Mouse (Mus musculus): Measurements from ENCODE around the gene Nol11.

The Nol11 gene

DNA sequence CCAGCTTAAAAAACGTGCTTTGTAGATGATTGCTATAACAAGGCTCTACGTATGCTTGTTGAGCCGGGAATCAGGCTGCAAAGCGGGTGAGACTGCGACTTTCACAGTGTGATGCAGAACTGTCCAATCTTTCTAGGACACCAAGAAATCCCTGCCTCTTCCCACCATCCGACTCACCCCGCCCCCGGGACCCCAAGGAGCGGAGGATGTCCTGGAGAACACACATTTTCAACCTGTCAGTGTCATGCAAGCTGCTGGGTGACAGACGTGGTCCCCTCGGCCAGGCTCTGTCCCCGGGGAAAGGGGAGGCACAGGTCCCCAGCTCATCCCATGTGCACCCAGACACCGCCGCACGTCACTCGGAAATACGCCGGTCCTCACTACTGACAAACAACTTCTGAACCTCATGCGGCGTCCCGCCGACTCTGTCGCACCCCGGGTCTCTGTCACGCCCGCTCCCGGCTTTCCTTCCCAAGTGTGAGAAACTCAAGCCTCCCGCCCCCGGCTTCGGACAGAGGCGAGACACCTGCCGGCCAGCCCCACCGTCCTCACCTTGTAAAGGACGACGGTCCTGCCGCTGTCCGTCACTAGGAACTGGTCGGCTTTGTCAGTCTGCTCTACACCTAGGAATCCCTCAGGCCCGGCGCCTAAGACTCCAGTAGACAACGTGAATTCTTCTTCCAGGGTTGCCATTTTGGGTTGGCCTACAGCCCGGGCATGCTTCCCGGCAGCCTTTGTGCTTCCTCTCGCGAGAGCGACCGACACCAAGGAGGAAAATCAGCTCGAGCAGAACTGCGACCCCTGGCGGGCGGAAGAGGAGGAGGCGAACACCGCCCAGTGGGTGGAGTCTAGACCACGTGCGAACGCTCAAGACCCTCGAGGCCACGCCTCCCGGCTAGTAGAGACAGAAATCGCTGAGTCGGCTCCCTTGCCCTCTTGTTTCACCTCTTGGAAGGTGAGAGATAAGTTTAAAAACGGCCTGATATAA lies at the start of gene Nol11:
TSS of gene Nol11 (minus strand) at position 817 of the 988 bp plus-strand sequence.
- peak; percentile 94 for ATAC-seq (ENCODE audit: insufficient number of reproducible peaks, low FRiP score, low TSS enrichment)

DNA sequence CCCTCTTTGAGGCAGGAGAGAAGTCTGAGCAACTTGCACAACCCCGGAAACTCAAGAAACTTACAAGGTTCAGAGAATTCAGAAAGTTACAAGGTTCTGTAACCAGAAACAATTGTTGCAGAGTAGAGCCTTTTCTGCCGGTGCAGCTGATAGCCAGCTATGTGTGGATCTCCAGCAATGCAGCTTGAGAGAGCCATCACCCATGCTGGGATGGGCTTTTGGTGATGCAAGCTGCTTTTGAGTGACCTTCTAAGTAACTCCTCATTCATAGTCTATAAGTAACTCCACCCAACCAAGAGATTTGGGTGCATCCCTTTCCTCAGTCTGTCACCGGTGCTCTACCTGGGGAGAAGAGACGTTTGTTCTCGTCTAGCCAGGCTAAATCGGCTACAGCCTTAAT lies 49.3 kb upstream of the Nol11 start:
- no peak for ATAC-seq (ENCODE audit: insufficient number of reproducible peaks, low FRiP score, low TSS enrichment)

DNA sequence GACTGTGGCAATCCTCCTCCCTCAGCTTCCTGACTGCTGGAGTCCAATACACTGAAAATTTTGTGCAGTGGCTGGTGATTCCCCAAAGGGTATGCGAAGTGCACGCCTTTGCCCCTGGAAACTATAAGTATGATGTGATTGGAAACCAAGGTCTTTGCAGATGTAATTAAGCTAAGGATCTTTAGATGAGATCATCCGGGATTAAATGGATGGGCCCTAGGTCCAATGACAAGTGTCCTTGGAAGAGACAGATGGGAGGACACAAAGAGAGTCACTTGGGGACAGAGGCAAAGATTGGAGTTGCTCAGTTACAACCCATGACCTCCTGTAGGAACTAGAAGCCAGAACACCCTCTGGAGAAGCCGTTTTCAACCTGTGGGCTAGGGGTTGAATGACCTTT lies 48.4 kb upstream of the Nol11 start:
- ATAC-seq (ENCODE audit: insufficient number of reproducible peaks, low FRiP score, low TSS enrichment), result no peak

DNA sequence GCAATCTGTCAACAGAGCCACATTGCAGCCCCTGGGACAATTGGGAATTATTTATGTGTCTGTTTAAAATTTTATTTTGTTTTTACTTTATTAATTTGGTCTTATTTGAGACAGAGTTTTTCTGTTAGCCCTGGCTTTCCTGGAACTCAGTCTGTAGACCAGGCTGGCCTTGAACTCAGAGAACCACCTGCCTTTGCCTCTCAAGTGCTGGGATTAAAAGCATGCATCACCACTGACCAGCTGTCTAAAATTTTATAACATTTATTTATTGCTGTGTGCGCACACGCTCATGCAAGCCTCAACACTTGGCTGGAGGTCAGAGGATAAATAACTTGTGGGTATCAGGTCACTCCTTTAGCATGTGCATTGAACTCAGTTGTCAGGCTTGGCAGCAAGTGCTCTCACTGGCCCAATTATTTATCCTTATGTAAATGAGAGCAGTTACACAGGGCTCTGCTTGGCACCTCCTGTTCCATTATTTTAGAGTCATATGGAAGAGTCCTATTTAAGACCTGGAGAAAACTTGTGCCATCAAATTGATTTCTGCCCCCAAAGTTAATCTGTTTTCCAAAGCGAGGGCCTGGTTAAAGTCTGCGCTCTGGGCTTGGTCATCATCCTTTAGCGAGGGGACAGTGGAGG lies 44.2 kb upstream of the Nol11 start:
- ATAC-seq (ENCODE audit: insufficient number of reproducible peaks, low FRiP score, low TSS enrichment), result no peak

DNA sequence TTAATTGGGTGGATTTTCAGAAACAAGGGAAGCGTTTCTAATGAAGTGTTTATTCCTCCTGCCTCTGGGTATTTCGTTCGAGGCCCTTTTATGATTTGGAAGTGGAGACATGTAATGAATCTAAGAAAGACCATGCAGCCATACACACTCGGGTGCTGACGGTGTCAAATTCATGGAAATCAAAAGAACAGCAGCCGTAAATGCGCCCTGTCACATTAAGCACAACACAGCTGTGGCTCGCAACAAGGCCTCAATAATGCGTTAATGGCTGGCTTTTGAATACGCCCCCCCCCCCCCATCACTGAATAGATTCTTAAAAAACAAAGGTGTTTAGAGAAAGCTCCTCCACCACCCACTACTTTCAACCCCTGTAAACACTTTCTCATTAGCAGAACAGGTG lies 40.9 kb upstream of the Nol11 start:
- ATAC-seq (ENCODE audit: insufficient number of reproducible peaks, low FRiP score, low TSS enrichment), result no peak

DNA sequence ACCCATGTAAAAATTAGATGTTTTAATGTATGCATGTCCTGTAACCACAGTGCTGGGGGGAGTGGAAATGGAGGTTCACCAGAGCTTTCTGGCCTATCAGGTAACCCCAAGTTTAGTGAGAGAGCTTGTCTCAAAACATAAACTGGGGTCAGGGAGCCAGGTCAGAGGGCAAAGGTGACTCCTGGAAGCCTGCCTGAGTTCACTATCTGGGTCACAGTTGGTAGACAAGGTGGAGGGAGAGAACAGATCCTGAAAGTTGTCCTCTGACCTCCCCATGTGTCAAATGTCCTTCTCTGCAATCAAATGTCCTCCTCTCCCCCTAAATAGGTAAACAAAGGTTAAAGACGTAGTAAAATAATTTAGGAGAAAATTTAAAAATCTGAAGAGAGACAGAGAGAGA lies 37.2 kb upstream of the Nol11 start:
- no peak for ATAC-seq (ENCODE audit: insufficient number of reproducible peaks, low FRiP score, low TSS enrichment)

DNA sequence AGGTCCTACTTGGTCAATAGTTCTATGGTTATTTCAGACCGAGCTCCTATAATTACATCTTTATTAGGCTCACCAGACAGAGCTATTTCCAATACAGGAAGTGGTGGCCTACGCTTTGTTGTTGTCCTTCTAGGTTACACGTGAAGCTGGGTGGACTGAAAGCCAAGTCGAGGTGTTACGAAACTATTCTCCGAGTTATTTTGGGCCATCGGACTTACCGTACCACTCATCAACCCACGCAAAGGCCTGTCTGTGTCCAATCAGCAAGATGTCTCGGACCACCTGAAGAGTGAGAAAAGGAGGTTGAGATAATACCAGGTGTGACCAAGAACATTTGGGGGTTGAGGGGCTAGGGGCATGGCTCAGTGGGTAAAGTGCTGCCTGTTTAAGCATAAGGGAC lies 36.8 kb upstream of the Nol11 start:
- ATAC-seq (ENCODE audit: insufficient number of reproducible peaks, low FRiP score, low TSS enrichment), result no peak

DNA sequence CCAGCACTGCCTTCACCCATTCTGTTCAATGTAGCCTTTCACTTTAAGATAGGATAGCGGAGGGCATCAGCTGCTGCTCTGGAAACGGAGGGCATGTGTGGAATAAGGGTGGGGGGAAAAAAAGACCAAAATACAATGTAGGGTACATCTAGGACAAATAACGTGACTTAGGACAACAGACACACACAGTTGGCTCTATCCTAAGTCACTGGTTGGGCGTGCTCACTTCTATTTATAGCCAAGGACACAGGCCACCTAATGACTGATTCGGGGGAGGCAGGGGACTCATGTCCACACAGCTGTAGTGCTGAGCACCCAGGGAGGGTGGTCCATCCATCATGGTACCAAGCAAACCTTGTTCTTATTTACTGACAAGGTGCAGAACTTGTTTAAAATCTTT lies 36.1 kb upstream of the Nol11 start:
- no peak for ATAC-seq (ENCODE audit: insufficient number of reproducible peaks, low FRiP score, low TSS enrichment)

DNA sequence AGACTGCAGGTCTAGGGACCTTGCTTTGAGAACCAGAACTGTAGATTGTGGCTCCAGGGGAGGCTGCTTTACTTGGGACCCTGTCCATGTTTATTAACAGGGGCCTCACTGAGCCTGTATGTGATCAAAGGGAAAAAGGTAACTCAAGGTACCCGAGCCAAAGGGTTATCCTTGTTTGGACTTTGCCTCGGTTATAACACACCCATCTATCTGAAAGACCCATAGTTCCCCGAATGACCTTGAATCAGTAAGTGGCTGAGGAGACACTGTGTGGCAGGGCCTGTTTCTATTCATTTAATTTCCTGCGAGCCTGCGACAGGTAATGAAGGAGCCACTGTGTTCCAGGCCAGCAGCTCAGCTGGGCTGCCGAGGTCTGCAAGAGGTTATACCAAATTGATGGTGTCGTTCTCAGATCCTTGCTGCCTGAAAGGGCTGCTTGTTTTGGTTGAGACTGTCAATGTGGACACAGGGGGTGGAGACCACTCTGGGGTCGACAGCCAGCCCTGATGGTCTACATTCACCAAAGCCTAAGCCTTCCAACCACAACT lies 34.6 kb upstream of the Nol11 start:
- no peak for ATAC-seq (ENCODE audit: insufficient number of reproducible peaks, low FRiP score, low TSS enrichment)

DNA sequence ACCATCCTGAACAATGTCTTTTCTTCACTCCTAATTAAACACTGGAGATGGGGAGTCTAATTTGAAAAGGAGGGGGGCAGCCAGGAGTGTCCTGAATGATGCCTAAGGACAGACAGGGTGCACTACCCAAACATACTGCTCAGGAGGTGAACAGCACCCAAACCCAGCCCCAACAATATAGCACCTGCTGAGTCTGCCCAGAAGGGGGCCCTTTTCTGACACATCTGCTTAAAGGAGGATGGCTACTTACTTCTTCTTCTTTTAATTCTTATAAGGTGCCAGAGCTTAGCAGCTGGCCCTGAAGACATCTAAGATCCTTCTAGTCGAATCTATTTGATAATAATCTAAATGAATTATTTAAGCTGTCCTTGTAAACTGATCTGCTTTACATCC lies 34.0 kb upstream of the Nol11 start:
- no peak for ATAC-seq (ENCODE audit: insufficient number of reproducible peaks, low FRiP score, low TSS enrichment)

DNA sequence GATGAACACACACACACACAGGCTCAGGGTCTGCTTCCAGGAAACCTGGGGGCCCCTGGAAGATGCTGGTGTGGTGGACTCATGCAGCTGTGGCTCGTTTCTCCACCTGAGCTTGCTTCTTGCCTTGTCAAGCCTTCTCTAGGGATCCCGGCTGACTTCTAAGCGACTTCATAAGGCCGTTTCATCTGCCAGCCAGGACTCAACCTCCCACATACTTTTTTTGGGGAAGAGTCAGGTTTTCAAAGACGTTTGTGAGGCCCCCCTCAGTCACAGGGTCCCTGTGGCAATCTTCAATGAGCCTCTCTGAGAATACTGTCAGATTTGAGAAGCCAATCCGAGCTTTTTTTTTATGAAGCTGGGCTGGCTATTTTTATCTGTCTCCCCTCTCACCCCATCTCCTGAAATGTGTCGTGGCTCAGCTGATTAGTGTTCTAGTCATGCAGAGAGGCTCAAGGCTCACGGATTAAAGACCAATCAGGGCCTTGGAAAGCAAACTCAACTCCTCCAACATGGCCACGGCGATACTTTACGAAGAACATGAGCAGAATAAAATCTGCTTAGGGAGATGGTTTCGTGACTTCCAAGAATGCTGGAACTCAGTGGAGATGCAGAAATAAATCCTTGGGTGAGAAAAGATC lies 33.5 kb upstream of the Nol11 start:
- ATAC-seq (ENCODE audit: insufficient number of reproducible peaks, low FRiP score, low TSS enrichment), result no peak

DNA sequence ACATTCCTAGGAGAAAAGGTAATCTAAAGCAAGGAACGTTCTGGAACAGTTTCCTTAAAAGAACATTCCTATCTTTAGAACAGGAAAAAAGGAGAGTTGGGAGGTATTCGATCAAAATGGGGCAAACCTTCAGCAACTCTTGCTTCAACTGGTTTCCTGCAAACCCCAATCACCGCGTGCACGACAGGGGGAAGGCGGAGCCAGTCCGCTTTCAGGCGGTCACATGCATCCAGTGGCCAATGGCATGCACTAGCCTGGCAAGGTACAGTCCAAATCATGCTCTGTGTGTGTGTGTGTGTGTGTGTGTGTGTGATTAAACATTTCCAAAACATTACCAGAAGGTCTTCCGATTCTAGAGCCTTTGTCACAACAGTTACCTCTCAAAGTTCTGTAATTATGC lies 25.9 kb upstream of the Nol11 start:
- ATAC-seq (ENCODE audit: insufficient number of reproducible peaks, low FRiP score, low TSS enrichment), result no peak

DNA sequence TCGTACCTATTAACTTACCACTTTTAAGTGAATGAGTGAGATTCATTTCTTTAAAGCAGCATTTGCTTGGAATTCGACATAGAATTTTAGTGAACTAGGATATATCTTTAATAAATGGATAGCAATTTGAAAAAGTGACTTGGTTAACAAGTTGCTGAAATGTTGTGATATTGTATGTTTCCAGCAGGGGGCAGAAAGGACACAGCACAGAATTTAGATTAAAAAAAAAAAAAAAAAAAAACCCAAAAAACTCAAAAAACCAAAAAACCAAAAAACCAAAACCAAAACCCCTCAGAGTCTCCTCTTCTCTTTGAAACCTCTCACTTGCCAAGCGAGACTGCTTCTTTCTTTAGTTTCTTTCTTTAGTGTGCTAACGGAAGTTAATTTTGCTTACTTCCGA lies 24.6 kb upstream of the Nol11 start:
- no peak for ATAC-seq (ENCODE audit: insufficient number of reproducible peaks, low FRiP score, low TSS enrichment)

DNA sequence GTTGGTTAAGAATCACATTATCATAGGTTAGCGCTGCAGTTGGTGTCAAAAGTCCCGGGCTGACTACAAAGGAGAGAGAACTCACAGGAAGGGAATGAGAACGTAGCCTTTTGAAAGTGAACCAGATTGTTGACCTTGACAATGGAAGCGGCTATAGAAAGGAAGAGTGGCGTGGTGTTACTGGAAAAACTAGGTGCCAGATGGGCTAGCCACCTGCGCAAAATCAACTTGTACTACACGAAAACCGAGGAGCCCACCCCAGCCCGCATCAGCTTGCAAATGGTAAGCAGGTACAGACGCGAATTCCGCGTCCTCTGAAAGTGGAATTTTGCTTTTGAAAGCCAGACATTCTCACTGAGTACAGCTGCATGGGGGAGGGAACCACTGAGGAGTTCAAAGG lies 20.6 kb upstream of the Nol11 start:
- no peak for ATAC-seq (ENCODE audit: insufficient number of reproducible peaks, low FRiP score, low TSS enrichment)

DNA sequence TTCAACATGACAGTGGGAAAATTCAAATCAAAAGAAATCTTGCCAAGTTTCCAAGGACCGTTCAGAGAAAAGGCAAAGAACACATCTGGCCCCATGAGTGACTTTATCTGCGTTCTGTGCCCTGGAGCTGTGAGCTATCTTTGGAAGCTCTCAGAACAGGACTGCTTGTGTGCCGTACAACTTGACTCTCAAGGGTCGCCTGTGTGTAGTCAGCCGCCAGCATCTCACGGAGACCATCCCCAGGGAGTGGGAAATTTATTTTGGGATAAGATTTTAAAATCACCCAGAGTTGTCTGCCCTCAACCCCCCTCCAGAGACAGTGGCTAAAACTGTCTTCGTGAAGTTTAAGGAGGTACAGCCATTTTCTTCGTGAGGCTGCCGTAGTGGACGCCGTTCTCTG lies 12.6 kb upstream of the Nol11 start:
- no peak for ATAC-seq (ENCODE audit: insufficient number of reproducible peaks, low FRiP score, low TSS enrichment)

DNA sequence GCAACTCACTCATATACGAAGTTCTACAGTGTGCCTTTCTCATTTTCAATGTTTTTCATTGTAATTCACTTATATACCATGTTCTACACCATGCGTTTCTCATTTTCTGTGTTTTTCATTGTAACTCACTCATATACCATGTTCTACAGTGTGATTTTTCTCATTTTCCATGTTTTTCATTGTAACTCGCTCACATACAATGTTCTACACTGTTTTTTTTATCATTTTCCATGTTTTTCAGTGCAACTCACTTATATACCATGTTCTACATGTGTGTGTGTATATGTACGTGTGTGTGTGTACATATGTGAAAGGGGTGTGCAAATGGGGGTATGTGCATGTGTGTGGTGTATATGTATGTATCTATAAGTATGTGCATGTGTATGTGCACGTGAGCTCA lies 10.1 kb upstream of the Nol11 start:
- ATAC-seq (ENCODE audit: insufficient number of reproducible peaks, low FRiP score, low TSS enrichment), result no peak

DNA sequence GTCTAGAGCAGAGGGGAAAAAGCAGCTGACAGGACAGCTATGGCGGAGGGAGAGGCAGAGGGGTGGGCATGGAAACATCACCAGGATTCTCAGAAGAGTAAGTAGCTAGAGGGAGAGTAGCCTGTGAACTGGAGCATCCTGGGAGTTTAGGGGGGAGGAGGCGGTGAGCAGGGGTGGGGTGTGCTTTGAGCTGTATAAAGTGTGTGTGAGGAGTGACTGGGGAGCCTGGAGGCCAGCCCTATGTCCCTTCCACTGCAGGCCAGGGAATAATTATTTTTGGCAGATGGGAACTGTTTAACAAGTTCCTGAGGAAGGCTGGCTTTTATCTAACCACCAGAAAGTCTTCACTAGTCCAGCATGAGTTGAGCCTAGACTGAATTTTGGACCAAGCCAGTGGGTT lies 6.2 kb upstream of the Nol11 start:
- no peak for ATAC-seq (ENCODE audit: insufficient number of reproducible peaks, low FRiP score, low TSS enrichment)

DNA sequence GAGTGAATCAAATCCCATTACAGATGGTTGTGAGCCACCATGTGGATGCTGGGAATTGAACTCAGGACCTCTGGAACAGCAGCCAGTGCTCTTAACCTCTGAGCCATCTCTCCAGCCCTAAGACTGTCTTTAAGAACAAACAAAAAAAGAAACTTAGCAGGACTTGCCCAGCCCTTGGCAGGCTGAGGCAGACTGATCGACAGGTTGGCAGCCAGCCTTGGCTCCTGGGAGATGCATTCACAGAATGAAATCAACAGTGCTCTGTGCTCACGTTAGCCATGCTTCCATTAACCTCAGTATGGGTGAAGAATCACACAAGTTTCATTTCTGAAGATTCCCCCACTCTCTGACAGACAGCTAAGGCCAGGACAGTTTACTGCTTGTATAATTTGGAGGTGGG lies 1.2 kb upstream of the Nol11 start:
- no peak for ATAC-seq (ENCODE audit: insufficient number of reproducible peaks, low FRiP score, low TSS enrichment)

DNA sequence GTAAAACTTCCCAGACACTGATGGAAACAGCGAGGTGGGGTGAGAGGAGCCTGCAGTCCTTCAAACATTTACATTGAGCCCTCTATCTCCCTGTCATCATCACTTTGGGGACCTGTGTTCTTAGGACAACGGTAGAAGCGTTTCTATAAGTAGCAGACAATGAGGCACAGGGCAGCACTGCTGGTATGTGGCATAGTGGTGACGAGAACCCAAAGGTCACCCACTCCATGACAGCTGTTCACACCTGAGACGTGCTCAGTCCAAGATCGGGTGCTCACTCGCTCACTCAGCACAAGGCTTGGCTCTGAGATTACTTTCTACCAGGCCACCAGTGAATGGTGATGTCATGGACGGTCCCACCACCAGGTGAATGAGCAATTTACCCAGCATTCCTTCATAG lies 5.4 kb downstream of the Nol11 start:
- no peak for ATAC-seq (ENCODE audit: insufficient number of reproducible peaks, low FRiP score, low TSS enrichment)

DNA sequence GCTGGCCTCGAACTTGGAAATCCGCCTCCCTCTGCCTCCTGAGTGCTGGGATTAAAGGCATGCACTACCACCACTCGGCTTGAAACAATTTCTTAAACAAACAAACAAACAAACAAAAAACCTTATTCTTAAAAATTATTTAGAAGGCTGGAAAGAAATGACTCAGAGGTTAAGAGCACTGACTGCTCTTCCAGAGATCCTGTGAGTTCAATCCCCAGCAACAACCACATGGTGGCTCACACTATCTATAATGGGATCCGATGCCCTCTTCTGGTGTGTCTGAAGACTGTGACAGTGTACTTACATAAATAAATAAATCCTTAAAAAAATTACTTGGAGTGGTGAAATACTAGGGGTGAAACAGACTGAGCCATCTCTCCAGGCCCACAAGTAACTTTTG lies 28.0 kb downstream of the Nol11 start:
- ATAC-seq (ENCODE audit: insufficient number of reproducible peaks, low FRiP score, low TSS enrichment), result no peak

DNA sequence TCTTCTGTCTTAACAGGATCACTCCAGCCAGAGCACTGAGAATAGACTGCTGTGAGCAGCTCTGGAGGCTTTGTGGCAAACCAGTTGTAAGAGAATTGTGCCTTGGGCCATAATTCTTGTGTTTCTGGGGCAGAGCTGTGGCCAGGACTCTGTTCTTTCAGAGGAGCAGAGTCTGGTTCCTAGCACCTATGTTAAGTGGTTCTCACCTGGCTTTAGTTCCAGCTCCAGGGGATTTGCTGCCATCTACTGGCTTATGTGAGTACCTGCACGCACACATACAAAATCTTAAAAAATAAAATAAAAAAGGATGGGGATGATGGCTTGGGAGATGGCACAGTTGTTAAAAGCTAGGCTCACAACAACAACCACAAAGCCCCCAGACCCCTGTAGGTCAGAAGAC lies 30.1 kb downstream of the Nol11 start:
- no peak for ATAC-seq (ENCODE audit: insufficient number of reproducible peaks, low FRiP score, low TSS enrichment)

Data from cerebellum, adult (tissue).